Mouse (Mus musculus): ENCODE results near the gene Mpzl1. TPM values are rescaled to one million over a fixed set of nuclear protein-coding genes. Genes with fewer than 3 reads are reported as not detected.
A peak's percentile ranks its signal among the peaks of the same experiment; 100 is the strongest.

Gene Mpzl1
- polyA plus RNA-seq, 2 experiments: 19.4 to 24.6 TPM

DNA sequence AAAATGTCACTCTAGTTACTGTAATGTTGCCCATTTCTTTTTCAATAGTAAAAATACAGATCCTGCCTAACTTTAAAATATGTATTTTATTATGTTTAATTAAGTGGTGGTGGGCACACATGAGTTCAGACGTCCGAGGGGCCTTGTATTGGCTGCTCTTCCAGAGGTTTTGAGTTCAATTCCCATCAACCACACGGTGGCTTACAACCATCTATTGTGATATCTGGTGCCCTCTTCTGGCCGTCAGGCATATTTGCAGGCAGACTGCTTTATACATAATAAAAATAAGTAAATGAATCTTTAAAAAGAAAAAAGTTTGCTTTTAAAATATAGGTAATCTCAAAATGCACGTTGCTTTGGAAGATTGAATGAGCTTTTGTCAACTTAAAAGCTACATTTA lies 55.0 kb downstream of the Mpzl1 start:
- no peak for ATAC-seq (ENCODE audit: insufficient read depth)
- 38% methylated on average over 5 of the region's 5 CpGs for WGBS (ENCODE audit: insufficient replicate concordance)
- Histone ChIP-seq H3K27ac (no peak overlapping the region), H3K27me3 (ENCODE audit: control insufficient read depth, insufficient read depth, low read length) (no peaks in the 10 kb centered on the region), H3K4me2 (ENCODE audit: low read depth) (no peak overlapping the region), H3K9me3 (ENCODE audit: control insufficient read depth, low read length) (no peaks in the 10 kb centered on the region), H3K9ac (replicated peaks) (no peak overlapping the region), H3K36me3 (replicated peaks; ENCODE audit: control insufficient read depth, insufficient read depth, low read depth) (no peaks in the 10 kb centered on the region), H3K4me3 (ENCODE audit: insufficient read depth in 1 of 2, low read depth in 2 of 2, low read length in 2 of 2) (no peak overlapping the region), H3K4me1 (replicated peaks; ENCODE audit: control insufficient read depth in 2 of 2, insufficient read depth in 2 of 2, low read length in 1 of 2) (peaks cover 0 to 3% of the 10 kb centered on the region in 2 experiments; a peak in 1 of 4 replicates)
- peak in 2 of 3 experiments; percentile 13 to 28 for DNase-seq (ENCODE audit: low read depth in 3 of 3, low spot score in 3 of 3)
- TF ChIP-seq CTCF (IDR thresholded peaks at IDR 0.05; ENCODE audit: low read depth) (peak; percentile 65), EP300 (IDR thresholded peaks at IDR 0.05; ENCODE audit: low read depth) (no peak)

DNA sequence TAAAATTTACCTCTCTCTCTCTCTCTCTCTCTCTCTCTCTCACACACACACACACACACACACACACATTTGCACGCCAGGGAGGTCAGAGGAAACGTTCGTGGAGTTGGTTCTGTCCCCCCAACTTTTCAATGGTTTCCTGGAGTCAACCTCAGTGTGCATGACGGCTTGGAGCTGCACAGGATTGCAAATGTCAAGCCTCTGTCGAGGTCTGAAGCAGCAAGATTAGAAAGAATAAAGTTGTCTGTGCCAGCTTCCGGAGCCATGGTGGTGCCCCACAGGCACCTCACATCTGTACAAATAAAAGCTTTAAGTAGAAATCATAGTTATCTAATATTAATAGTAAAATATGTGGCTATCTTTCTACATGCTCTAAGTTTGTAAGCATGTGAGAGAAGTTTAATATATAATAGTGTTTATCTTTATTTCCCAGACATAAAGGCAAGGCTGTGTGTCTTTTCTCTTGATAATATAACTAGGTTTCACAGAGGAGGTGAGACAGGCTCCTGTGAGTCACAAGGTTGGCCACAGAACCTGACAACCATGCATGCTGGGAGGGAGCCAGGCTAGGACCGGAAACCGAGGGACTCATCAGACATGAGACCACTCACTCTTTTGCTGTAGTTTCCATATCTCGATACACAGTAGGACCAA lies 57.8 kb downstream of the Mpzl1 start:
- H3K27ac ChIP-seq: no peak overlapping the region
- H3K4me2 ChIP-seq (ENCODE audit: low read depth): no peak overlapping the region
- no peaks in the 10 kb centered on the region for H3K9me3 ChIP-seq (ENCODE audit: control insufficient read depth, low read length)
- peaks cover 0 to 3% of the 10 kb centered on the region in 2 experiments; a peak in 1 of 4 replicates for H3K4me1 ChIP-seq (replicated peaks; ENCODE audit: control insufficient read depth in 2 of 2, insufficient read depth in 2 of 2, low read length in 1 of 2)
- 39% methylated on average over 9 of the region's 9 CpGs for WGBS (ENCODE audit: insufficient replicate concordance)
- DNase-seq (ENCODE audit: low read depth in 3 of 3, low spot score in 3 of 3) (no peak), ATAC-seq (ENCODE audit: insufficient read depth) (no peak)
- no peak overlapping the region for H3K9ac ChIP-seq (replicated peaks)
- no peaks in the 10 kb centered on the region for H3K36me3 ChIP-seq (replicated peaks; ENCODE audit: control insufficient read depth, insufficient read depth, low read depth)
- H3K4me3 ChIP-seq (ENCODE audit: insufficient read depth in 1 of 2, low read depth in 2 of 2, low read length in 2 of 2): no peak overlapping the region
- TF ChIP-seq EP300 (IDR thresholded peaks at IDR 0.05; ENCODE audit: low read depth) (no peak), CTCF (IDR thresholded peaks at IDR 0.05; ENCODE audit: low read depth) (no peak)
- no peaks in the 10 kb centered on the region for H3K27me3 ChIP-seq (ENCODE audit: control insufficient read depth, insufficient read depth, low read length)

- Histone ChIP-seq H3K36me3 (replicated peaks; ENCODE audit: control insufficient read depth, insufficient read depth, low read depth) (no peaks in the 10 kb centered on the region), H3K4me2 (ENCODE audit: low read depth) (no peak overlapping the region), H3K27ac (no peak overlapping the region), H3K4me3 (ENCODE audit: insufficient read depth in 1 of 2, low read depth in 2 of 2, low read length in 2 of 2) (no peak overlapping the region), H3K4me1 (replicated peaks; ENCODE audit: control insufficient read depth in 2 of 2, insufficient read depth in 2 of 2, low read length in 1 of 2) (peaks cover 0 to 3% of the 10 kb centered on the region in 2 experiments; a peak in 1 of 4 replicates), H3K9ac (replicated peaks) (no peak overlapping the region), H3K9me3 (ENCODE audit: control insufficient read depth, low read length) (no peaks in the 10 kb centered on the region), H3K27me3 (ENCODE audit: control insufficient read depth, insufficient read depth, low read length) (no peaks in the 10 kb centered on the region)
- WGBS (ENCODE audit: insufficient replicate concordance): 54% methylated on average over 4 of the region's 4 CpGs
- no peak for TF ChIP-seq EP300 (IDR thresholded peaks at IDR 0.05; ENCODE audit: low read depth)
- no peak for TF ChIP-seq CTCF (IDR thresholded peaks at IDR 0.05; ENCODE audit: low read depth)
- DNase-seq (ENCODE audit: low read depth in 3 of 3, low spot score in 3 of 3) (no peak), ATAC-seq (ENCODE audit: insufficient read depth) (no peak)
Measured at GRCm38 (mm10) chr1:165576005-165576404, 58.3 kb downstream of the Mpzl1 start.

- no peak for DNase-seq (ENCODE audit: low read depth in 3 of 3, low spot score in 3 of 3)
- H3K36me3 ChIP-seq (replicated peaks; ENCODE audit: control insufficient read depth, insufficient read depth, low read depth): no peaks in the 10 kb centered on the region
- 72% methylated on average over 7 of the region's 7 CpGs for WGBS (ENCODE audit: insufficient replicate concordance)
- no peaks in the 10 kb centered on the region for H3K9me3 ChIP-seq (ENCODE audit: control insufficient read depth, low read length)
- TF ChIP-seq CTCF (IDR thresholded peaks at IDR 0.05; ENCODE audit: low read depth) (no peak), EP300 (IDR thresholded peaks at IDR 0.05; ENCODE audit: low read depth) (no peak)
- H3K4me2 ChIP-seq (ENCODE audit: low read depth): no peak overlapping the region
- no peak overlapping the region for H3K4me3 ChIP-seq (ENCODE audit: insufficient read depth in 1 of 2, low read depth in 2 of 2, low read length in 2 of 2)
- ATAC-seq (ENCODE audit: insufficient read depth): no peak
- H3K9ac ChIP-seq (replicated peaks): no peak overlapping the region
- no peaks in the 10 kb centered on the region for H3K27me3 ChIP-seq (ENCODE audit: control insufficient read depth, insufficient read depth, low read length)
- H3K4me1 ChIP-seq (replicated peaks; ENCODE audit: control insufficient read depth in 2 of 2, insufficient read depth in 2 of 2, low read length in 1 of 2): no peaks in the 10 kb centered on the region; a peak in 1 of 4 replicates
- H3K27ac ChIP-seq: no peak overlapping the region
Measured at GRCm38 (mm10) chr1:165567466-165567865, 66.9 kb downstream of the Mpzl1 start.

DNA sequence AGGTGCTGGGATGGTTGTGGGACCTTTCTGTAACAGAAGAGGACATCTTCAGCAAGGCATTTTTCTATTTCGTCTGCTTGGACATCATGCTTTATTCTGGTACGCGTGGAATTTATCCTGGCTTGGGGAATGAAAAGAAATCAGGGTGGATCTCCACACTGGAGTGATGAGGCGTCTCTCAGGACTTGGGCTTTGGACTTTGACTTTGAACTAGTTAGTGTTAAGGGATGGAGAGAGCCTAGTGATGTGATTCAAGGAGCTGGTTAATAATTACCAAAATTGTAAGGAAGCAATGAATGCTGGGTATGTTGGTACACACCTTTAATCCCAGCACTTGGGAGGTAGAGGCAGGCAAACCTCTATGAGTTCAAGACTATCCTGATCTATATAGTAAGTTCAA lies 69.1 kb downstream of the Mpzl1 start:
- H3K4me3 ChIP-seq (ENCODE audit: insufficient read depth in 1 of 2, low read depth in 2 of 2, low read length in 2 of 2): no peak overlapping the region
- H3K27me3 ChIP-seq (ENCODE audit: control insufficient read depth, insufficient read depth, low read length): no peaks in the 10 kb centered on the region
- H3K4me1 ChIP-seq (replicated peaks; ENCODE audit: control insufficient read depth in 2 of 2, insufficient read depth in 2 of 2, low read length in 1 of 2): no peaks in the 10 kb centered on the region; a peak in 1 of 4 replicates
- ATAC-seq (ENCODE audit: insufficient read depth) (no peak), DNase-seq (ENCODE audit: low read depth in 3 of 3, low spot score in 3 of 3) (no peak)
- WGBS (ENCODE audit: insufficient replicate concordance): 79% methylated on average over 4 of the region's 4 CpGs
- no peak overlapping the region for H3K9ac ChIP-seq (replicated peaks)
- H3K9me3 ChIP-seq (ENCODE audit: control insufficient read depth, low read length): no peaks in the 10 kb centered on the region
- H3K4me2 ChIP-seq (ENCODE audit: low read depth): no peak overlapping the region
- no peaks in the 10 kb centered on the region for H3K36me3 ChIP-seq (replicated peaks; ENCODE audit: control insufficient read depth, insufficient read depth, low read depth)
- H3K27ac ChIP-seq: no peak overlapping the region
- no peak for TF ChIP-seq CTCF (IDR thresholded peaks at IDR 0.05; ENCODE audit: low read depth)
- no peak for TF ChIP-seq EP300 (IDR thresholded peaks at IDR 0.05; ENCODE audit: low read depth)

Data from liver, embryonic 14.5 days (tissue).